10 mouse cellular contexts compared by ENCODE assay signal in genomic region chr8:70309311-70309710, GRCm38 (mm10). TPM values are rescaled to one million over a fixed set of nuclear protein-coding genes. Genes with fewer than 3 reads are reported as not detected.
DNase-seq lines count a peak whose midpoint lies in the region; ATAC-seq and TF ChIP-seq lines count a peak whose summit lies in the region.
"Had no signal": no experiment of that assay in that cellular context is flagged by ENCODE, and none has a peak within 500 bp of the region (broad histone marks: within the 10 kb centered on the region; RNA-seq: fewer than 3 reads in every experiment).

No protein-coding gene starts in this region.

- no peak overlapping the region for H3K9ac ChIP-seq in liver, embryonic 14.5 days (replicated peaks)
- H3K9ac ChIP-seq: embryonic facial prominence, embryonic 13.5 days; hindbrain, embryonic 15.5 days had no signal

- H3K36me3 ChIP-seq in G1E (replicated peaks): peaks cover 93% of the 10 kb centered on the region
- H3K36me3 ChIP-seq in liver, embryonic 14.5 days (replicated peaks; ENCODE audit: control insufficient read depth, insufficient read depth, low read depth): peaks cover 29% of the 10 kb centered on the region

- TF ChIP-seq EP300 in liver, embryonic 14.5 days (IDR thresholded peaks at IDR 0.05; ENCODE audit: low read depth): no peak

- peaks cover 23% of the 10 kb centered on the region for H3K4me1 ChIP-seq in G1E (ENCODE audit: insufficient read depth, low read depth, low read length)
- H3K4me1 ChIP-seq in liver, embryonic 14.5 days (replicated peaks; ENCODE audit: control insufficient read depth in 2 of 2, insufficient read depth in 2 of 2, low read length in 1 of 2): no peaks in the 10 kb centered on the region

- no peak for ATAC-seq in CD4-positive, CD25-positive, alpha-beta regulatory T cell, adult 4 months
- ATAC-seq in G1E (ENCODE audit: extremely low read depth, insufficient number of reproducible peaks, low FRiP score, poor library complexity, severe bottlenecking): no peak
- no peak for ATAC-seq in liver, embryonic 14.5 days (ENCODE audit: insufficient read depth)

- peak; percentile 59 for DNase-seq in CD4-positive, CD25-positive, alpha-beta regulatory T cell, adult 2 months (ENCODE audit: low read depth, low spot score)
- DNase-seq in left cerebral cortex, adult 2 months (ENCODE audit: extremely low spot score in 1 of 2, low spot score in 2 of 2): no peak
- DNase-seq in left cerebral cortex, adult 11 months (ENCODE audit: low spot score): no peak
- DNase-seq in G1E (ENCODE audit: low spot score): no peak
- DNase-seq in liver, embryonic 14.5 days (ENCODE audit: low read depth in 3 of 3, low spot score in 3 of 3): no peak
- DNase-seq in urinary bladder, postnatal 25 days (ENCODE audit: low spot score): no peak
- no peak for DNase-seq in Muller cell, postnatal 12 days (ENCODE audit: inconsistent ontology term)

- no peak overlapping the region for H3K4me2 ChIP-seq in liver, embryonic 14.5 days (ENCODE audit: low read depth)
- H3K4me2 ChIP-seq: embryonic facial prominence, embryonic 13.5 days; hindbrain, embryonic 15.5 days had no signal

- no peak overlapping the region for H3K27ac ChIP-seq in left cerebral cortex, adult 2 months
- H3K27ac ChIP-seq in liver, embryonic 14.5 days: no peak overlapping the region
- H3K27ac ChIP-seq: embryonic facial prominence, embryonic 13.5 days; hindbrain, embryonic 15.5 days had no signal

- intact Hi-C loops in left cerebral cortex, adult 2 months (cut with DNase I): no loop called here

- H3K27me3 ChIP-seq in G1E (ENCODE audit: insufficient read depth, low read length): no peaks in the 10 kb centered on the region
- no peaks in the 10 kb centered on the region for H3K27me3 ChIP-seq in liver, embryonic 14.5 days (ENCODE audit: control insufficient read depth, insufficient read depth, low read length)
- H3K27me3 ChIP-seq: embryonic facial prominence, embryonic 13.5 days; hindbrain, embryonic 15.5 days had no signal

- 42% methylated on average over 2 of the region's 2 CpGs for WGBS in liver, embryonic 14.5 days (ENCODE audit: insufficient replicate concordance)

- no peaks in the 10 kb centered on the region for H3K9me3 ChIP-seq in G1E (replicated peaks)
- no peaks in the 10 kb centered on the region for H3K9me3 ChIP-seq in liver, embryonic 14.5 days (ENCODE audit: control insufficient read depth, low read length)
- H3K9me3 ChIP-seq: embryonic facial prominence, embryonic 13.5 days; hindbrain, embryonic 15.5 days had no signal

- TF ChIP-seq CTCF in left cerebral cortex, adult 2 months (IDR thresholded peaks at IDR 0.05): peak; percentile 62
- TF ChIP-seq CTCF in G1E (IDR thresholded peaks at IDR 0.05; ENCODE audit: low read depth, low read length): peak; percentile 33; the same call in 1 of the 2 replicates
- TF ChIP-seq CTCF in liver, embryonic 14.5 days (IDR thresholded peaks at IDR 0.05; ENCODE audit: low read depth): peak; percentile 83

- no peak overlapping the region for H3K4me3 ChIP-seq in left cerebral cortex, adult 2 months
- H3K4me3 ChIP-seq in G1E (ENCODE audit: low read depth, low read length): no peak overlapping the region
- H3K4me3 ChIP-seq in liver, embryonic 14.5 days (ENCODE audit: insufficient read depth in 1 of 2, low read depth in 2 of 2, low read length in 2 of 2): no peak overlapping the region
- H3K4me3 ChIP-seq: embryonic facial prominence, embryonic 13.5 days; hindbrain, embryonic 15.5 days had no signal

RNA-seq across cellular contexts. Expression of gene Cers1, which starts 6.3 kb away (rescaled TPM):
- polyA plus RNA-seq in CD4-positive, CD25-positive, alpha-beta regulatory T cell, adult 4 months (2017; shearing (Covaris generic)): not detected
- total RNA-seq in left cerebral cortex, adult 2 months (2021): 100 to 1,000 TPM in 1 of 2 experiments, 10 to 100 TPM in 1; 94.8 to 104 TPM
- total RNA-seq in G1E (2014; fragmentation: Nextera tagmentation): not detected in 2 replicates
- total RNA-seq in G1E (2017): 0.38 TPM in 1 of 2 replicates, not detected in the other
- polyA plus RNA-seq in G1E (2012): not detected in 2 replicates
- polyA plus RNA-seq in liver, embryonic 14.5 days (2012; rRNA removed): 0.09 and 0.14 TPM in 2 replicates
- polyA plus RNA-seq in liver, embryonic 14.5 days (2014; fragmentation: Nextera tagmentation; extraction: Ambion mirVana): not detected in 2 replicates

RNA-seq across cellular contexts. Expression of gene Cope, which starts 7.0 kb away (rescaled TPM):
- polyA plus RNA-seq in CD4-positive, CD25-positive, alpha-beta regulatory T cell, adult 4 months (2017; shearing (Covaris generic)): 100 to 1,000 TPM; 321 to 359 TPM
- 100 to 1,000 TPM; 137 to 145 TPM for total RNA-seq in left cerebral cortex, adult 2 months (2021)
- total RNA-seq in G1E (2014; fragmentation: Nextera tagmentation): 147 and 152 TPM in 2 replicates
- total RNA-seq in G1E (2017): 78.3 and 96.7 TPM in 2 replicates
- 346 and 358 TPM in 2 replicates for polyA plus RNA-seq in G1E (2012)
- polyA plus RNA-seq in liver, embryonic 14.5 days (2012; rRNA removed): 138 and 180 TPM in 2 replicates
- 164 and 171 TPM in 2 replicates for polyA plus RNA-seq in liver, embryonic 14.5 days (2014; fragmentation: Nextera tagmentation; extraction: Ambion mirVana)

RNA-seq across cellular contexts. Expression of gene Ddx49, which starts 7.0 kb away (rescaled TPM):
- 10 to 100 TPM; 57.8 to 74.2 TPM for polyA plus RNA-seq in CD4-positive, CD25-positive, alpha-beta regulatory T cell, adult 4 months (2017; shearing (Covaris generic))
- 10 to 100 TPM; 43.9 to 47.5 TPM for total RNA-seq in left cerebral cortex, adult 2 months (2021)
- total RNA-seq in G1E (2014; fragmentation: Nextera tagmentation) (41.3 and 43.8 TPM in 2 replicates), G1E (2017) (88.3 and 114 TPM in 2 replicates)
- polyA plus RNA-seq in G1E (2012): 55.1 and 56.2 TPM in 2 replicates
- 17.9 and 20.3 TPM in 2 replicates for polyA plus RNA-seq in liver, embryonic 14.5 days (2012; rRNA removed)
- polyA plus RNA-seq in liver, embryonic 14.5 days (2014; fragmentation: Nextera tagmentation; extraction: Ambion mirVana): 20.8 and 22.3 TPM in 2 replicates

RNA-seq across cellular contexts. Expression of gene Gdf1, which starts 20.3 kb away (rescaled TPM):
- under 1 TPM in 1 of 2 experiments, not detected in 1; 0.71 TPM for polyA plus RNA-seq in CD4-positive, CD25-positive, alpha-beta regulatory T cell, adult 4 months (2017; shearing (Covaris generic))
- total RNA-seq in left cerebral cortex, adult 2 months (2021): 10 to 100 TPM in 1 of 2 experiments, 1 to 10 TPM in 1; 8.2 to 17.1 TPM
- total RNA-seq in G1E (2014; fragmentation: Nextera tagmentation): not detected in 2 replicates
- not detected in 2 replicates for total RNA-seq in G1E (2017)
- 0.04 TPM in 1 of 2 replicates, not detected in the other for polyA plus RNA-seq in G1E (2012)
- 0.16 and 0.22 TPM in 2 replicates for polyA plus RNA-seq in liver, embryonic 14.5 days (2012; rRNA removed)
- not detected in 2 replicates for polyA plus RNA-seq in liver, embryonic 14.5 days (2014; fragmentation: Nextera tagmentation; extraction: Ambion mirVana)

RNA-seq across cellular contexts. Expression of gene Homer3, which starts 26.7 kb away (rescaled TPM):
- polyA plus RNA-seq in CD4-positive, CD25-positive, alpha-beta regulatory T cell, adult 4 months (2017; shearing (Covaris generic)): 1 to 10 TPM in 1 of 2 experiments, under 1 TPM in 1; 0.62 to 1.6 TPM
- 1 to 10 TPM; 6.9 to 7.3 TPM for total RNA-seq in left cerebral cortex, adult 2 months (2021)
- total RNA-seq in G1E (2014; fragmentation: Nextera tagmentation): 1.6 and 3.8 TPM in 2 replicates
- 6.0 and 6.7 TPM in 2 replicates for total RNA-seq in G1E (2017)
- polyA plus RNA-seq in G1E (2012): 12.0 and 14.8 TPM in 2 replicates
- polyA plus RNA-seq in liver, embryonic 14.5 days (2012; rRNA removed): 5.5 and 6.5 TPM in 2 replicates
- polyA plus RNA-seq in liver, embryonic 14.5 days (2014; fragmentation: Nextera tagmentation; extraction: Ambion mirVana): 3.9 and 4.2 TPM in 2 replicates

Comparison
In these comparisons a context has a peak if more than half of its experiments do, and no peak if none do; other contexts are left out.
1. CTCF ChIP-seq: peak in every context shown above with its lines; median percentile 83 in liver, embryonic 14.5 days; 62 in left cerebral cortex, adult 2 months; 33 in G1E.